In the genomic region with DNA sequence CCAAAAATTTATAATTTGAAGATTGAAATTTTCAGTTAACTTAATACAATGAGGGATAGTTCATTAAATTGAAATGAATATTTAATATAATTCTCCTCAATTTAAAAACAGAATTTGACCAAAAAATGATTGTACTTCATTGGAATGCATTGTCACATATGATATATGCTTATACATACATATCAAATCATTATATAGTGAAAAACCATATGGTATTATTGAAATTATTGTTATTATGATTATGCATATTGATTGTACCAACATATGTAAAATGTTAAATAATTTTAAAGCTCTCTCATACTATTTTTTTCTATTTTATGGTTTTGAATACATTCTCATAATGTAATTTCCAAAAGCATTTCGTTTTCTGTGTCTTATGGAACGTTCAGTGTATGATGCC, we compare ENCODE assay signal across 20 mouse cellular contexts. TPM values are rescaled to one million over a fixed set of nuclear protein-coding genes. Genes with fewer than 3 reads are reported as not detected.
"Had no signal": no experiment of that assay in that cellular context is flagged by ENCODE, and none has a peak within 500 bp of the region (broad histone marks: within the 10 kb centered on the region; RNA-seq: fewer than 3 reads in every experiment).

No protein-coding gene starts in this region.

- H3K36me3 ChIP-seq: midbrain, embryonic 12.5 days; neural tube, embryonic 12.5 days had no signal

- H3K4me3 ChIP-seq: midbrain, embryonic 10.5 days; midbrain, embryonic 12.5 days; myocyte; neural tube, embryonic 12.5 days had no signal

- DNase-seq: lung, adult 18-20 months; lung, embryonic 14.5 days; lung, postnatal 10 days; lung, postnatal 4 days; midbrain, embryonic 14.5 days; retina, postnatal 1 day; right cerebral cortex, adult 18-20 months; right cerebral cortex, postnatal 25 days; right cerebral cortex, postnatal 4 days; spleen, adult 18-20 months; thymus, adult 2 months; thymus, postnatal 14 days; thymus, postnatal 36 days had no signal

- H3K4me1 ChIP-seq: midbrain, embryonic 10.5 days; midbrain, embryonic 12.5 days; neural tube, embryonic 12.5 days had no signal

- H3K27ac ChIP-seq: midbrain, embryonic 10.5 days; midbrain, embryonic 12.5 days; neural tube, embryonic 12.5 days had no signal

- ATAC-seq: midbrain, embryonic 16.5 days had no signal

- H3K9ac ChIP-seq: lung, embryonic 14.5 days; midbrain, embryonic 12.5 days; neural tube, embryonic 12.5 days had no signal

- H3K4me2 ChIP-seq: lung, embryonic 14.5 days; midbrain, embryonic 12.5 days; neural tube, embryonic 12.5 days had no signal

- H3K27me3 ChIP-seq: midbrain, embryonic 12.5 days; neural tube, embryonic 12.5 days had no signal

RNA-seq across cellular contexts. Expression of a gene that starts 17.0 kb away (rescaled TPM):
- polyA plus RNA-seq: small intestine, adult 2 months; thymus, adult 2 months had no signal

RNA-seq across cellular contexts. Expression of a gene that starts 30.8 kb away (rescaled TPM):
- polyA plus RNA-seq: myocyte; small intestine, adult 2 months had no signal

RNA-seq across cellular contexts. Expression of a gene that starts 43.9 kb away (rescaled TPM):
- polyA plus RNA-seq: liver, embryonic 16.5 days; midbrain, embryonic 14.5 days; neural tube, embryonic 12.5 days; small intestine, adult 2 months; thymus, adult 2 months had no signal
